In the genomic region with DNA sequence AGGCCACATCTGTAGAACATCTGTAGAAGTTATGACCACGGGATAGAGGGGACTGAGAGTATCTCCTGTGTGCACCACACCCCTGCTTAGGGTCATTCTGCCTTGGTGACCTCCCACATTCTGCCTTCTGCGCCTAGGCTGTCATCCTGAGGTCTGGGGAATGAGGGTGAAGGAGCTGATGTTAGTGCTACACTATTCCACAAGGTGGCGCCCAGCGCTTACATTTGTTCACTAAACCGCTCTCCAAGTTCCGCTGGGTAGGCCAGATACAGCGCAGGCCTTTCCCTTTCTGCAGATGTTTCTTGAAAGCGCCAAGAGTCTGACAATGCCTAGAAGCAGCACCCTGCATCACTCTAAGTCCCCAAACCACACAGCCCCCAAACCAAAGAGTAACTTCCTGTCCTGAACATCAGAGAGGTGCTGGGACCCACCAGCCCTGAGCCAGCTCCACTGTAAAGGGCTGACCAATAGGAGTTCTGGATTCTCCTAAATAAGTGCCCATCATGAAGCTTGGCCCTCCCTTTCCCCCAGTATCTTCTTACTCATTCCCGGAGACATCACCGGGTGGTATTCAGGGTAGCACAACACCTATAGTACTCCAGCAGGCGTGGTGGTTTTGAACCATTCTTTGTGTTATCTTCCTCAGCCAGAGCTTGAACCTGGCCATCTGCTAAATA, we compare ENCODE assay signal across 9 mouse cellular contexts. TPM values are rescaled to one million over a fixed set of nuclear protein-coding genes. Genes with fewer than 3 reads are reported as not detected.
DNase-seq lines count a peak whose midpoint lies in the region; ATAC-seq and TF ChIP-seq lines count a peak whose summit lies in the region.
"Had no signal": no experiment of that assay in that cellular context is flagged by ENCODE, and none has a peak within 500 bp of the region (broad histone marks: within the 10 kb centered on the region; RNA-seq: fewer than 3 reads in every experiment).

No protein-coding gene starts in this region.

- intact Hi-C loops in heart, postnatal 14 days (cut with DNase I), result loop anchor here (1.0 to 10.0 kb wide), 5 partner anchors 25 to 294 kb away; a partner anchor contains a TSS

- H3K27me3 ChIP-seq in G1E (ENCODE audit: insufficient read depth, low read length), result no peaks in the 10 kb centered on the region; the same call in 1 of the 2 replicates
- peaks cover 5% of the 10 kb centered on the region; the same call in 1 of the 2 replicates for H3K27me3 ChIP-seq in forebrain, embryonic 13.5 days
- H3K27me3 ChIP-seq in liver, postnatal 0 days (ENCODE audit: insufficient read depth, low read length), result no peaks in the 10 kb centered on the region
- no peaks in the 10 kb centered on the region for H3K27me3 ChIP-seq in neural tube, embryonic 15.5 days (replicated peaks)

- TF ChIP-seq CTCF in G1E (IDR thresholded peaks at IDR 0.05; ENCODE audit: low read depth, low read length), result peak; percentile 5; the same call in 1 of the 2 replicates
- TF ChIP-seq CTCF in liver, postnatal 0 days (IDR thresholded peaks at IDR 0.05; ENCODE audit: low read depth), result peak; percentile 87

- no peaks in the 10 kb centered on the region for H3K9me3 ChIP-seq in G1E (replicated peaks)
- no peaks in the 10 kb centered on the region for H3K9me3 ChIP-seq in forebrain, embryonic 13.5 days (replicated peaks)
- H3K9me3 ChIP-seq in liver, postnatal 0 days (ENCODE audit: low read length), result no peaks in the 10 kb centered on the region
- H3K9me3 ChIP-seq in neural tube, embryonic 15.5 days (replicated peaks), result no peaks in the 10 kb centered on the region

- H3K27ac ChIP-seq in forebrain, embryonic 13.5 days, result no peak overlapping the region
- H3K27ac ChIP-seq in liver, postnatal 0 days (ENCODE audit: low read depth), result no peak overlapping the region
- no peak overlapping the region for H3K27ac ChIP-seq in neural tube, embryonic 15.5 days (replicated peaks)
- H3K27ac ChIP-seq: macrophage had no signal

- H3K9ac ChIP-seq in forebrain, embryonic 13.5 days, result no peak overlapping the region
- H3K9ac ChIP-seq in liver, postnatal 0 days (replicated peaks), result no peak overlapping the region
- H3K9ac ChIP-seq in neural tube, embryonic 15.5 days (replicated peaks), result no peak overlapping the region

- DNase-seq in G1E (ENCODE audit: low spot score), result peak; percentile 13
- DNase-seq in c-Kit-positive CD71-positive TER-119-positive erythroid progenitor cells, embryonic 14.5 days (ENCODE audit: low spot score), result peak; percentile 30
- DNase-seq in heart, postnatal 14 days, result peak; percentile 78 to 84
- peak; percentile 83 to 87 for DNase-seq in kidney, postnatal 4 days
- DNase-seq in liver, postnatal 0 days, result peak; percentile 76
- DNase-seq in thymus, postnatal 25 days, result peak; percentile 24

- TF ChIP-seq EP300 in liver, postnatal 0 days (IDR thresholded peaks at IDR 0.05; ENCODE audit: low read depth), result no peak

- WGBS in forebrain, embryonic 13.5 days, result 11% methylated on average over 11 of the region's 11 CpGs
- WGBS in liver, postnatal 0 days (ENCODE audit: insufficient replicate concordance), result 13% methylated on average over 11 of the region's 11 CpGs
- WGBS in neural tube, embryonic 15.5 days, result 11% methylated on average over 11 of the region's 11 CpGs

- no peaks in the 10 kb centered on the region for H3K4me1 ChIP-seq in G1E (ENCODE audit: insufficient read depth, low read depth, low read length)
- no peaks in the 10 kb centered on the region for H3K4me1 ChIP-seq in forebrain, embryonic 13.5 days
- no peaks in the 10 kb centered on the region for H3K4me1 ChIP-seq in liver, postnatal 0 days (ENCODE audit: insufficient read depth)
- 0 out of 2 replicates have a peak, but pooled peaks cover 2% of the 10 kb centered on the region for H3K4me1 ChIP-seq in neural tube, embryonic 15.5 days

- H3K36me3 ChIP-seq in G1E (replicated peaks), result no peaks in the 10 kb centered on the region
- no peaks in the 10 kb centered on the region for H3K36me3 ChIP-seq in forebrain, embryonic 13.5 days (ENCODE audit: poor library complexity, severe bottlenecking)
- no peaks in the 10 kb centered on the region for H3K36me3 ChIP-seq in liver, postnatal 0 days (replicated peaks; ENCODE audit: insufficient read depth, low read length)
- H3K36me3 ChIP-seq in neural tube, embryonic 15.5 days, result no peaks in the 10 kb centered on the region

- no peak overlapping the region for H3K4me2 ChIP-seq in forebrain, embryonic 13.5 days
- no peak overlapping the region for H3K4me2 ChIP-seq in liver, postnatal 0 days (ENCODE audit: low read depth, low read length)
- no peak overlapping the region for H3K4me2 ChIP-seq in neural tube, embryonic 15.5 days

- no peak overlapping the region for H3K4me3 ChIP-seq in G1E (ENCODE audit: low read depth, low read length)
- no peak overlapping the region for H3K4me3 ChIP-seq in forebrain, embryonic 13.5 days
- no peak overlapping the region for H3K4me3 ChIP-seq in liver, postnatal 0 days (ENCODE audit: low read depth, low read length)
- no peak overlapping the region for H3K4me3 ChIP-seq in neural tube, embryonic 15.5 days (replicated peaks)

- ATAC-seq in G1E (ENCODE audit: extremely low read depth, insufficient number of reproducible peaks, low FRiP score, poor library complexity, severe bottlenecking), result no peak
- ATAC-seq in forebrain, embryonic 13.5 days, result peak; percentile 87
- ATAC-seq in liver, postnatal 0 days, result peak; percentile 54; the same call in 1 of the 2 replicates
- peak; percentile 89; the same call in 1 of the 2 replicates for ATAC-seq in neural tube, embryonic 15.5 days (ENCODE audit: low FRiP score)

RNA-seq across cellular contexts. Expression of a gene that starts 5.3 kb away (rescaled TPM):
- total RNA-seq in G1E (2014; fragmentation: Nextera tagmentation) (not detected in 2 replicates), G1E (2017) (not detected in 2 replicates)
- polyA plus RNA-seq in G1E (2012), result not detected in 2 replicates
- polyA plus RNA-seq in forebrain, embryonic 13.5 days (2015; fragmentation: Nextera tagmentation; extraction: Ambion mirVana), result not detected in 2 replicates
- total RNA-seq in heart, postnatal 14 days (2021), result 1 to 10 TPM; 4.3 to 5.2 TPM
- 0.43 and 0.58 TPM in 2 replicates for polyA plus RNA-seq in liver, postnatal 0 days (2015; fragmentation: Nextera tagmentation; extraction: Ambion mirVana)
- polyA plus RNA-seq in neural tube, embryonic 15.5 days (2015; fragmentation: Nextera tagmentation; extraction: Ambion mirVana), result 0.41 and 3.7 TPM in 2 replicates
- polyA plus RNA-seq: macrophage had no signal

RNA-seq across cellular contexts. Expression of a gene that starts 22.1 kb away (rescaled TPM):
- total RNA-seq in G1E (2014; fragmentation: Nextera tagmentation) (not detected in 2 replicates), G1E (2017) (0.11 TPM in 1 of 2 replicates, not detected in the other)
- not detected in 2 replicates for polyA plus RNA-seq in G1E (2012)
- not detected in 2 replicates for polyA plus RNA-seq in forebrain, embryonic 13.5 days (2015; fragmentation: Nextera tagmentation; extraction: Ambion mirVana)
- total RNA-seq in heart, postnatal 14 days (2021), result not detected
- not detected in 2 replicates for polyA plus RNA-seq in liver, postnatal 0 days (2015; fragmentation: Nextera tagmentation; extraction: Ambion mirVana)
- polyA plus RNA-seq in neural tube, embryonic 15.5 days (2015; fragmentation: Nextera tagmentation; extraction: Ambion mirVana), result 0.49 and 0.69 TPM in 2 replicates
- polyA plus RNA-seq: macrophage had no signal

RNA-seq across cellular contexts. Expression of a gene that starts 28.0 kb away (rescaled TPM):
- total RNA-seq in G1E (2014; fragmentation: Nextera tagmentation) (not detected in 2 replicates), G1E (2017) (0.11 and 0.17 TPM in 2 replicates)
- not detected in 2 replicates for polyA plus RNA-seq in G1E (2012)
- not detected in 2 replicates for polyA plus RNA-seq in forebrain, embryonic 13.5 days (2015; fragmentation: Nextera tagmentation; extraction: Ambion mirVana)
- total RNA-seq in heart, postnatal 14 days (2021), result not detected
- not detected in 2 replicates for polyA plus RNA-seq in liver, postnatal 0 days (2015; fragmentation: Nextera tagmentation; extraction: Ambion mirVana)
- not detected in 2 replicates for polyA plus RNA-seq in neural tube, embryonic 15.5 days (2015; fragmentation: Nextera tagmentation; extraction: Ambion mirVana)
- polyA plus RNA-seq: macrophage had no signal

Comparison
In these comparisons a context has a peak if more than half of its experiments do, and no peak if none do; other contexts are left out.
1. DNase-seq: peak in every context shown above with its lines; median percentile 85 in kidney, postnatal 4 days; 81 in heart, postnatal 14 days; 76 in liver, postnatal 0 days; 30 in c-Kit-positive CD71-positive TER-119-positive erythroid progenitor cells, embryonic 14.5 days; 24 in thymus, postnatal 25 days; 13 in G1E.